Mouse (Mus musculus): Measurements from ENCODE around the gene Thbd. TPM values are rescaled to one million over a fixed set of nuclear protein-coding genes. Genes with fewer than 3 reads are reported as not detected.

Gene Thbd
- polyA plus RNA-seq (2012): not detected in 2 replicates

GRCm38 (mm10) chr2:148407870-148408760 lies at the start of gene Thbd:
Gene Thbd (minus strand): TSS chr2:148408188.
- TF ChIP-seq GATA1 (IDR thresholded peaks at IDR 0.05; ENCODE audit: low read length): no peak

- TF ChIP-seq GATA1 (IDR thresholded peaks at IDR 0.05; ENCODE audit: low read length): no peak
Measured at GRCm38 (mm10) chr2:148455341-148455740, 47.4 kb upstream of the Thbd start.

GRCm38 (mm10) chr2:148454014-148454542 lies 46.1 kb upstream of the Thbd start:
- no peak for TF ChIP-seq GATA1 (IDR thresholded peaks at IDR 0.05; ENCODE audit: low read length)

GRCm38 (mm10) chr2:148453061-148453460 lies 45.1 kb upstream of the Thbd start:
- no peak for TF ChIP-seq GATA1 (IDR thresholded peaks at IDR 0.05; ENCODE audit: low read length)

GRCm38 (mm10) chr2:148451498-148451897 lies 43.5 kb upstream of the Thbd start:
- no peak for TF ChIP-seq GATA1 (IDR thresholded peaks at IDR 0.05; ENCODE audit: low read length)

GRCm38 (mm10) chr2:148450616-148451015 lies 42.6 kb upstream of the Thbd start:
- TF ChIP-seq GATA1 (IDR thresholded peaks at IDR 0.05; ENCODE audit: low read length): no peak

GRCm38 (mm10) chr2:148449659-148450058 lies 41.7 kb upstream of the Thbd start:
- no peak for TF ChIP-seq GATA1 (IDR thresholded peaks at IDR 0.05; ENCODE audit: low read length)

GRCm38 (mm10) chr2:148446446-148446845 lies 38.5 kb upstream of the Thbd start:
- TF ChIP-seq GATA1 (IDR thresholded peaks at IDR 0.05; ENCODE audit: low read length): no peak

- no peak for TF ChIP-seq GATA1 (IDR thresholded peaks at IDR 0.05; ENCODE audit: low read length)
Measured at GRCm38 (mm10) chr2:148445616-148446015, 37.6 kb upstream of the Thbd start.

GRCm38 (mm10) chr2:148444472-148444871 lies 36.5 kb upstream of the Thbd start:
- TF ChIP-seq GATA1 (IDR thresholded peaks at IDR 0.05; ENCODE audit: low read length): no peak

- no peak for TF ChIP-seq GATA1 (IDR thresholded peaks at IDR 0.05; ENCODE audit: low read length)
Measured at GRCm38 (mm10) chr2:148443249-148443958, 35.4 kb upstream of the Thbd start, which contains the start of gene Cd93. Gene Cd93 (minus strand): TSS chr2:148443563.

GRCm38 (mm10) chr2:148442710-148443109 lies 34.7 kb upstream of the Thbd start:
- no peak for TF ChIP-seq GATA1 (IDR thresholded peaks at IDR 0.05; ENCODE audit: low read length)

- no peak for TF ChIP-seq GATA1 (IDR thresholded peaks at IDR 0.05; ENCODE audit: low read length)
Measured at GRCm38 (mm10) chr2:148442172-148442571, 34.2 kb upstream of the Thbd start.

GRCm38 (mm10) chr2:148441421-148441820 lies 33.4 kb upstream of the Thbd start:
- TF ChIP-seq GATA1 (IDR thresholded peaks at IDR 0.05; ENCODE audit: low read length): no peak

GRCm38 (mm10) chr2:148439691-148440276 lies 31.8 kb upstream of the Thbd start:
- no peak for TF ChIP-seq GATA1 (IDR thresholded peaks at IDR 0.05; ENCODE audit: low read length)

- no peak for TF ChIP-seq GATA1 (IDR thresholded peaks at IDR 0.05; ENCODE audit: low read length)
Measured at GRCm38 (mm10) chr2:148436285-148436684, 28.3 kb upstream of the Thbd start.
